Mouse (Mus musculus) neural tube, embryonic 12.5 days (tissue): ENCODE data around the gene Nav3. TPM values are rescaled to one million over a fixed set of nuclear protein-coding genes. Genes with fewer than 3 reads are reported as not detected.

Experiments used
- ATAC-seq: fragments of 200-750 bp; cut with Nextera tagmentation; 2 replicates; pipeline ENCODE4 v1.8.0; 2017; ENCODE audit warnings: low read depth, mild to moderate bottlenecking, moderate TSS enrichment, moderate library complexity; ENCODE audit not compliant: low FRiP score
- H3K27ac ChIP-seq: fragments of 300-500 bp; sonication (generic); 2 replicates; pipeline ENCODE4 v1.5.1; 2016
- H3K27me3 ChIP-seq: fragments of 300-500 bp; sonication (generic); replicated peaks from 2 replicates; pipeline ENCODE4 v1.6.1; 2016; ENCODE audit warnings: mild to moderate bottlenecking
- H3K36me3 ChIP-seq: fragments of 300-500 bp; sonication (generic); 2 replicates; pipeline ENCODE4 v1.6.1; 2016; ENCODE audit warnings: mild to moderate bottlenecking
- H3K4me1 ChIP-seq: fragments of 300-500 bp; sonication (generic); 2 replicates; pipeline ENCODE4 v1.6.1; 2016
- H3K4me2 ChIP-seq: fragments of 300-500 bp; sonication (generic); replicated peaks from 2 replicates; pipeline ENCODE4 v1.6.1; 2016; ENCODE audit warnings: mild to moderate bottlenecking
- H3K4me3 ChIP-seq: fragments of 300-500 bp; sonication (generic); 2 replicates; pipeline ENCODE4 v1.5.1; 2016
- H3K9ac ChIP-seq: fragments of 300-500 bp; sonication (generic); 2 replicates; pipeline ENCODE4 v1.6.1; 2016; ENCODE audit warnings: mild to moderate bottlenecking
- H3K9me3 ChIP-seq: fragments of 300-500 bp; sonication (generic); 2 replicates; pipeline ENCODE4 v1.6.1; 2016; ENCODE audit warnings: mild to moderate bottlenecking
- WGBS: fragments of 180-500 bp; shearing (Covaris S2); methylation state at CpG from one replicate; pipeline ENCODE4 v1.1.7; 2016; 5-methylcytosine and 5-hydroxymethylcytosine counted together
- polyA plus RNA-seq: library from polyadenylated mRNA; unstranded; fragments of >200 nt; fragmentation: Nextera tagmentation; extraction: Ambion mirVana; gene quantifications from 2 replicates; pipeline ENCODE4 v1.2.1, GENCODE M21; 2016

Nav3 gene
- polyA plus RNA-seq, 1 experiment from 2014 or later, result 19.5 TPM

GRCm38 (mm10) chr10:109921368-109921767 is 534.6 kb downstream of the Nav3 start:
- 0 out of 2 replicates have a peak overlapping the region, but pooled peaks have one; percentile 14 for H3K4me2 ChIP-seq
- WGBS, result 57% methylated on average over 11 of the region's 11 CpGs
- ATAC-seq, result no peak
- H3K36me3 ChIP-seq, result no peaks in the 10 kb centered on the region
- H3K9me3 ChIP-seq, result no peaks in the 10 kb centered on the region
- no peaks in the 10 kb centered on the region for H3K27me3 ChIP-seq
- no peak overlapping the region for H3K4me3 ChIP-seq
- no peaks in the 10 kb centered on the region for H3K4me1 ChIP-seq
- no peak overlapping the region for H3K27ac ChIP-seq
- no peak overlapping the region for H3K9ac ChIP-seq

- H3K9ac ChIP-seq, result no peak overlapping the region
- ATAC-seq, result peak; percentile 78
- H3K4me1 ChIP-seq, result no peaks in the 10 kb centered on the region
- 14% methylated on average over 6 of the region's 6 CpGs for WGBS
- no peaks in the 10 kb centered on the region for H3K36me3 ChIP-seq
- no peak overlapping the region for H3K4me2 ChIP-seq
- H3K27ac ChIP-seq, result no peak overlapping the region
- H3K27me3 ChIP-seq, result no peaks in the 10 kb centered on the region
- H3K4me3 ChIP-seq, result no peak overlapping the region
- no peaks in the 10 kb centered on the region for H3K9me3 ChIP-seq
Observed at GRCm38 (mm10) chr10:109920607-109921187, 535.3 kb downstream of the Nav3 start.

GRCm38 (mm10) chr10:109919515-109919914 is 536.5 kb downstream of the Nav3 start:
- Histone ChIP-seq H3K27me3 (no peaks in the 10 kb centered on the region), H3K9me3 (no peaks in the 10 kb centered on the region), H3K36me3 (no peaks in the 10 kb centered on the region), H3K9ac (no peak overlapping the region), H3K27ac (no peak overlapping the region), H3K4me2 (no peak overlapping the region), H3K4me1 (no peaks in the 10 kb centered on the region), H3K4me3 (no peak overlapping the region)
- ATAC-seq, result no peak
- 45% methylated on average over 1 of the region's 1 CpGs for WGBS

- WGBS, result 61% methylated on average over 4 of the region's 4 CpGs
- no peaks in the 10 kb centered on the region for H3K36me3 ChIP-seq
Observed at GRCm38 (mm10) chr10:109907206-109907605, 548.8 kb downstream of the Nav3 start.

GRCm38 (mm10) chr10:109906413-109906785 is 549.6 kb downstream of the Nav3 start:
- H3K4me3 ChIP-seq, result no peak overlapping the region
- H3K9me3 ChIP-seq, result no peaks in the 10 kb centered on the region
- no peaks in the 10 kb centered on the region for H3K4me1 ChIP-seq
- no peak overlapping the region for H3K27ac ChIP-seq
- H3K36me3 ChIP-seq, result no peaks in the 10 kb centered on the region
- H3K9ac ChIP-seq, result no peak overlapping the region
- no peaks in the 10 kb centered on the region for H3K27me3 ChIP-seq
- 81% methylated on average over 6 of the region's 6 CpGs for WGBS
- no peak overlapping the region for H3K4me2 ChIP-seq
- no peak for ATAC-seq

More at GRCm38 (mm10) chr10:109907206-109907605, 548.8 kb downstream of the Nav3 start:
- Histone ChIP-seq H3K4me1 (no peaks in the 10 kb centered on the region), H3K4me2 (no peak overlapping the region), H3K27me3 (no peaks in the 10 kb centered on the region), H3K9ac (no peak overlapping the region), H3K27ac (no peak overlapping the region), H3K4me3 (no peak overlapping the region), H3K9me3 (no peaks in the 10 kb centered on the region)
- no peak for ATAC-seq

- no peak overlapping the region for H3K27ac ChIP-seq
- H3K27me3 ChIP-seq, result no peaks in the 10 kb centered on the region
- H3K36me3 ChIP-seq, result no peaks in the 10 kb centered on the region
- H3K4me2 ChIP-seq, result no peak overlapping the region
- no peak overlapping the region for H3K4me3 ChIP-seq
- no peak for ATAC-seq
- 72% methylated on average over 9 of the region's 9 CpGs for WGBS
- H3K9ac ChIP-seq, result no peak overlapping the region
- no peaks in the 10 kb centered on the region for H3K9me3 ChIP-seq
- no peaks in the 10 kb centered on the region for H3K4me1 ChIP-seq
Observed at GRCm38 (mm10) chr10:109905649-109906412, 550.2 kb downstream of the Nav3 start.

- Histone ChIP-seq H3K36me3 (no peaks in the 10 kb centered on the region), H3K4me2 (no peak overlapping the region), H3K27ac (no peak overlapping the region), H3K9ac (no peak overlapping the region), H3K9me3 (no peaks in the 10 kb centered on the region), H3K4me3 (no peak overlapping the region), H3K27me3 (no peaks in the 10 kb centered on the region), H3K4me1 (no peaks in the 10 kb centered on the region)
- no peak for ATAC-seq
- 83% methylated on average over 1 of the region's 1 CpGs for WGBS
Observed at GRCm38 (mm10) chr10:109904841-109905240, 551.2 kb downstream of the Nav3 start.

GRCm38 (mm10) chr10:109903701-109904555 is 552.1 kb downstream of the Nav3 start:
- no peak overlapping the region for H3K4me3 ChIP-seq
- no peaks in the 10 kb centered on the region for H3K27me3 ChIP-seq
- H3K9me3 ChIP-seq, result no peaks in the 10 kb centered on the region
- ATAC-seq, result no peak
- H3K4me1 ChIP-seq, result no peaks in the 10 kb centered on the region
- H3K27ac ChIP-seq, result no peak overlapping the region
- WGBS, result 76% methylated on average over 17 of the region's 17 CpGs
- no peaks in the 10 kb centered on the region for H3K36me3 ChIP-seq
- H3K9ac ChIP-seq, result no peak overlapping the region
- H3K4me2 ChIP-seq, result no peak overlapping the region

GRCm38 (mm10) chr10:109903241-109903640 is 552.8 kb downstream of the Nav3 start:
- no peak for ATAC-seq
- Histone ChIP-seq H3K4me2 (no peak overlapping the region), H3K4me3 (no peak overlapping the region), H3K36me3 (no peaks in the 10 kb centered on the region), H3K9me3 (no peaks in the 10 kb centered on the region), H3K27me3 (no peaks in the 10 kb centered on the region), H3K4me1 (no peaks in the 10 kb centered on the region), H3K9ac (no peak overlapping the region), H3K27ac (no peak overlapping the region)
- WGBS, result 89% methylated on average over 4 of the region's 4 CpGs

- 0 out of 2 replicates have a peak overlapping the region, but pooled peaks have one; percentile 37 for H3K27ac ChIP-seq
- 64% methylated on average over 3 of the region's 3 CpGs for WGBS
- no peak overlapping the region for H3K4me3 ChIP-seq
- no peaks in the 10 kb centered on the region for H3K27me3 ChIP-seq
- peaks cover 4% of the 10 kb centered on the region; the same call in 1 of the 2 replicates for H3K4me1 ChIP-seq
- no peak overlapping the region for H3K4me2 ChIP-seq
- ATAC-seq, result peak; percentile 37
- H3K9ac ChIP-seq, result no peak overlapping the region
- no peaks in the 10 kb centered on the region for H3K36me3 ChIP-seq
- no peaks in the 10 kb centered on the region for H3K9me3 ChIP-seq
Observed at GRCm38 (mm10) chr10:109889171-109889475, 566.9 kb downstream of the Nav3 start.

- Histone ChIP-seq H3K4me2 (no peak overlapping the region), H3K9me3 (no peaks in the 10 kb centered on the region), H3K9ac (no peak overlapping the region), H3K27ac (0 out of 2 replicates have a peak overlapping the region, but pooled peaks have one; percentile 37), H3K36me3 (no peaks in the 10 kb centered on the region), H3K27me3 (no peaks in the 10 kb centered on the region), H3K4me1 (peaks cover 4% of the 10 kb centered on the region; the same call in 1 of the 2 replicates), H3K4me3 (no peak overlapping the region)
- WGBS, result 55% methylated on average over 11 of the region's 11 CpGs
- peak; percentile 77 for ATAC-seq
Observed at GRCm38 (mm10) chr10:109888355-109889170, 567.4 kb downstream of the Nav3 start.
